Mouse (Mus musculus): ENCODE measurements around the gene 4930568D16Rik. TPM values are rescaled to one million over a fixed set of nuclear protein-coding genes. Genes with fewer than 3 reads are reported as not detected.

Gene 4930568D16Rik
- polyA plus RNA-seq, 1 experiment from 2014 or later, result not detected

GRCm38 (mm10) chr2:35320399-35320798 is 47.1 kb downstream of the 4930568D16Rik start:
- no peak overlapping the region for H3K4me2 ChIP-seq
- no peaks in the 10 kb centered on the region for H3K9me3 ChIP-seq
- H3K27ac ChIP-seq, result no peak overlapping the region
- WGBS, result 91% methylated on average over 15 of the region's 15 CpGs
- H3K9ac ChIP-seq, result no peak overlapping the region
- no peak for ATAC-seq (replicated peaks)
- H3K4me3 ChIP-seq, result no peak overlapping the region
- H3K27me3 ChIP-seq (replicated peaks), result no peaks in the 10 kb centered on the region
- H3K36me3 ChIP-seq (replicated peaks), result no peaks in the 10 kb centered on the region
- H3K4me1 ChIP-seq, result peaks cover 17% of the 10 kb centered on the region; the same call in 1 of the 2 replicates

GRCm38 (mm10) chr2:35318405-35318804 is 49.1 kb downstream of the 4930568D16Rik start:
- whole genome bisulfite sequencing, result 91% methylated on average over 12 of the region's 12 CpGs
- ATAC-seq (replicated peaks), result no peak
- Histone ChIP-seq H3K36me3 (replicated peaks) (no peaks in the 10 kb centered on the region), H3K27me3 (replicated peaks) (no peaks in the 10 kb centered on the region), H3K4me1 (peaks cover 17% of the 10 kb centered on the region; the same call in 1 of the 2 replicates), H3K9ac (no peak overlapping the region), H3K27ac (no peak overlapping the region), H3K4me3 (no peak overlapping the region), H3K4me2 (no peak overlapping the region), H3K9me3 (no peaks in the 10 kb centered on the region)

DNA sequence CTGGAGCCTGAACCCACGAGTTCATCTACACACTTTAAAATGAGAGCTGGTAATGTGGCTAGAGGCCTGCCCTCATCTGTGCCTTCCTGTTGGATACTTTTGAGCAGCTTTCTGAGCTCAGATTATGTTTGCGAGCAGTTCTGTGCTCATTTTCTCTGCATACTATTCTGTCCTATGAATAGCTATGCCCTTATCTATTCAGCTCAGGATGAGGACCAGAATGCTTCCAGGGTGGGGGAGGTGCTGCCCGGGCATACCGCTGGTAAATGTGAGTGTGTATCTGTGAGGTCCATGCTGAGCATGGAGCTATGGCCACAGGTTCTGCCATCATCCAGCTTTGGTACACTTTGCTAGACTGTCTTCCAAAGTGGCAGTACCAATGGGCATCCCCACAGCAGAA is 49.9 kb downstream of the 4930568D16Rik start:
- no peak for ATAC-seq (replicated peaks)
- H3K36me3 ChIP-seq (replicated peaks), result no peaks in the 10 kb centered on the region
- no peaks in the 10 kb centered on the region for H3K27me3 ChIP-seq (replicated peaks)
- H3K9me3 ChIP-seq, result no peaks in the 10 kb centered on the region
- H3K27ac ChIP-seq, result no peak overlapping the region
- H3K4me1 ChIP-seq, result peaks cover 11% of the 10 kb centered on the region; the same call in 1 of the 2 replicates
- no peak overlapping the region for H3K4me2 ChIP-seq
- 83% methylated on average over 4 of the region's 4 CpGs for WGBS
- H3K9ac ChIP-seq, result no peak overlapping the region
- no peak overlapping the region for H3K4me3 ChIP-seq

DNA sequence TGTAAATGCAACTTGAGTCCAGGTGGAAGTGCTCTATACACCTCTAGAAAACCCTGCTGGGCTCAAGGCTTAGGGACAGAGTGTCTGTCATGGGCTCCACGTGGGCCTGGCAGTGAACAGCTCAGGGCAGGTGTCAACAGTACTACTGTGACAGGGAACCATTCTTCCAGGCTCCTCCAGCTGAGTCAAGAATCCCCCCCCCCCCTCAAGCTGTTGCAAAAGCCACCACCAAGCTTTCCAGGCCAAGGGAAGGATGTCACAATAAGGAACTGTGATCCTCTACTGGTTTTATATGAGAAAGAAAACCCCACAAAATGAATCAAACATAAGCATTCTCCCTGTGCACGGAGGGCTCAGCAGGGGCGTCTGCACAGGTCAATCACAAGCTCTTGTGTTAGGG is 53.2 kb downstream of the 4930568D16Rik start:
- Histone ChIP-seq H3K27me3 (replicated peaks) (no peaks in the 10 kb centered on the region), H3K4me1 (no peaks in the 10 kb centered on the region), H3K4me3 (no peak overlapping the region), H3K9ac (no peak overlapping the region), H3K27ac (no peak overlapping the region), H3K9me3 (no peaks in the 10 kb centered on the region), H3K36me3 (replicated peaks) (no peaks in the 10 kb centered on the region), H3K4me2 (no peak overlapping the region)
- ATAC-seq (replicated peaks), result no peak
- 22% methylated on average over 3 of the region's 3 CpGs for WGBS

GRCm38 (mm10) chr2:35309906-35310493 is 57.5 kb downstream of the 4930568D16Rik start:
- Histone ChIP-seq H3K36me3 (replicated peaks) (no peaks in the 10 kb centered on the region), H3K9me3 (no peaks in the 10 kb centered on the region), H3K4me3 (no peak overlapping the region), H3K9ac (no peak overlapping the region), H3K27me3 (replicated peaks) (no peaks in the 10 kb centered on the region), H3K4me1 (no peaks in the 10 kb centered on the region), H3K27ac (no peak overlapping the region), H3K4me2 (no peak overlapping the region)
- 84% methylated on average over 4 of the region's 4 CpGs for WGBS
- ATAC-seq (replicated peaks), result no peak

DNA sequence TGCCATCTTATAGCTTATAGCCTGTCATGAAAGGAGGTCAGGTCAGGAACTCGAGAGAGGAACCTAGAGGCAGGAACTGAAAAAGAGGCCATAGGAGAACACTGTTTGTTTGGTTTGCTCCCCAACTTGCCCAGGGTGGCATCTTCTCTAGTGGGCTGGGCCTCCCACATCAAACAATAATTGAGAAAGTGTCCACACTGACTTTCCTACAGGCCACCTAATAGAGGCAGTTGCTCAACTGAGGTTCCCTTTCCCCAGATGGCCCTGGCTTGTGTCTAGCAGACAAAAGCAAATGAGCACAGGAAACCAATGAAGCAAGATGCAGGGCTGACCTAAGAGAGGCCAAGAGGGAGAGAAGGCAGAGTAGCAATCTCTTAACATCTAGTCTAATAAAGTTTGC is 59.4 kb downstream of the 4930568D16Rik start:
- H3K4me3 ChIP-seq, result no peak overlapping the region
- no peak overlapping the region for H3K27ac ChIP-seq
- no peaks in the 10 kb centered on the region for H3K9me3 ChIP-seq
- H3K4me1 ChIP-seq, result no peaks in the 10 kb centered on the region
- H3K4me2 ChIP-seq, result no peak overlapping the region
- ATAC-seq (replicated peaks), result no peak
- 80% methylated on average over 1 of the region's 1 CpGs for WGBS
- H3K27me3 ChIP-seq (replicated peaks), result no peaks in the 10 kb centered on the region
- H3K9ac ChIP-seq, result no peak overlapping the region
- no peaks in the 10 kb centered on the region for H3K36me3 ChIP-seq (replicated peaks)

Other genes starting within 250 kb of the 4930568D16Rik start
- gene Rab14, start 166.6 kb downstream of the 4930568D16Rik start, polyA plus RNA-seq (2015; fragmentation: Nextera tagmentation; extraction: Ambion mirVana), result 400 and 424 TPM in 2 replicates
- 18.9 and 19.2 TPM in 2 replicates for gene Gsn, start 111.3 kb downstream of the 4930568D16Rik start, polyA plus RNA-seq (2015; fragmentation: Nextera tagmentation; extraction: Ambion mirVana)
- 13.1 and 14.4 TPM in 2 replicates for gene Stom, start 30.8 kb downstream of the 4930568D16Rik start, polyA plus RNA-seq (2015; fragmentation: Nextera tagmentation; extraction: Ambion mirVana)
- not detected in 2 replicates for gene 4930402F06Rik, start 29.4 kb upstream of the 4930568D16Rik start, polyA plus RNA-seq (2015; fragmentation: Nextera tagmentation; extraction: Ambion mirVana)
- gene Ggta1, start 95.5 kb upstream of the 4930568D16Rik start, polyA plus RNA-seq (2015; fragmentation: Nextera tagmentation; extraction: Ambion mirVana), result 6.3 and 6.6 TPM in 2 replicates
- gene Dab2ip, start 190.5 kb upstream of the 4930568D16Rik start, polyA plus RNA-seq (2015; fragmentation: Nextera tagmentation; extraction: Ambion mirVana), result 75.5 and 79.7 TPM in 2 replicates

All from midbrain, embryonic 15.5 days (tissue).